Mouse (Mus musculus) C2C12 (cell line): ENCODE data around the gene Prtg. TPM values are rescaled to one million over a fixed set of nuclear protein-coding genes. Genes with fewer than 3 reads are reported as not detected.

ENCODE experiments used
- H3K27me3 ChIP-seq: one replicate; pipeline ENCODE4 v1.6.1; 2011; ENCODE audit not compliant: control insufficient read depth, insufficient read depth, insufficient read length
- H3K36me3 ChIP-seq: one replicate; pipeline ENCODE4 v1.6.1; 2011; ENCODE audit not compliant: control insufficient read depth, insufficient read depth
- H3K4me3 ChIP-seq: one replicate; pipeline ENCODE4 v1.5.1; 2011; ENCODE audit warnings: mild to moderate bottlenecking, control low read depth; ENCODE audit not compliant: poor library complexity, insufficient read depth, severe bottlenecking
- H3K79me2 ChIP-seq: one replicate; pipeline ENCODE4 v1.6.1; 2011; ENCODE audit not compliant: control insufficient read depth, insufficient read depth
- H3K79me3 ChIP-seq: one replicate; pipeline ENCODE4 v1.6.1; 2011; ENCODE audit warnings: low read depth, control low read depth
- H3ac ChIP-seq: one replicate; pipeline ENCODE3; 2011; ENCODE audit warnings: low read depth; ENCODE audit not compliant: control insufficient read depth, insufficient read length
- CEBPB ChIP-seq: IDR thresholded peaks from one replicate; pipeline ENCODE4 v1.6.1; 2011; ENCODE audit warnings: low read depth, mild to moderate bottlenecking, control low read depth, moderate library complexity
- CTCF ChIP-seq: IDR thresholded peaks from one replicate; pipeline ENCODE4 v1.5.1; 2011; ENCODE audit not compliant: control insufficient read depth, insufficient read depth, insufficient read length
- FOSL1 ChIP-seq: IDR thresholded peaks from one replicate; pipeline ENCODE4 v1.8.0; 2011; ENCODE audit warnings: mild to moderate bottlenecking, low read length; ENCODE audit not compliant: poor library complexity, insufficient read depth, severe bottlenecking
- MAX ChIP-seq: IDR thresholded peaks from one replicate; pipeline ENCODE4 v1.6.1; 2011; ENCODE audit warnings: mild to moderate bottlenecking, control low read depth
- MYOD1 ChIP-seq: IDR thresholded peaks from one replicate; pipeline ENCODE4 v1.6.1; 2011; ENCODE audit warnings: low read depth; ENCODE audit not compliant: control insufficient read depth, insufficient read length
- MYOG ChIP-seq: IDR thresholded peaks from one replicate; pipeline ENCODE4 v1.6.1; 2011; ENCODE audit not compliant: control insufficient read depth, insufficient read length; ENCODE audit errors: extremely low read depth
- USF1 ChIP-seq: IDR thresholded peaks from one replicate; pipeline ENCODE4 v1.6.1; 2011; ENCODE audit warnings: low read depth, mild to moderate bottlenecking, control low read depth, moderate library complexity
- polyA plus RNA-seq: library from polyadenylated mRNA; unstranded; fragments of >200 nt; fragmentation: generic; extraction: Trizol; gene quantifications from one replicate; pipeline ENCODE4 v1.2.1, GENCODE M21; 2012; ENCODE audit warnings: missing spikeins

Gene Prtg
- polyA plus RNA-seq, 1 experiment: 0.59 TPM

DNA sequence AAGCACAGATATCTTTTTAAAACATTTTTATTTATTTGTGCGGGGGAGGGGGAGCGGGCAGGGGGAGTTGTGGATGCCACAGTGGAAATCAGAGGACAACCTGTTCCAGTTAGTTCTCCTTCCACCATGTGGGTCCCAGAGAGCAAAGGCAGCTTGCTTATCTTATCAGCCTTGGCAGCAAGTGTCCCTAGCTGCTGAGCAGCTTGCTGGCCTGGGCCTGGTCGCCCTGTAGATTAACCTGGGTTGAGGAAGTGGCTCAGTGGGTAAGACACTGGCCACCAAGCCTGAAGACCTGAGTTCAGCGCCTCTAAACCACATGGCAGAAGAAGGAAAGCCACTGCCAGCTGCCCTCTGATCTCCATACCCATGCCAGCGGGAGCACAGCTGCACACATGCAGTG lies 95.9 kb downstream of the Prtg start:
- no peaks in the 10 kb centered on the region for H3K36me3 ChIP-seq
- H3K27me3 ChIP-seq: no peaks in the 10 kb centered on the region
- TF ChIP-seq MYOD1: no peak
- no peak for TF ChIP-seq CTCF
- TF ChIP-seq MAX: no peak
- TF ChIP-seq USF1: no peak
- TF ChIP-seq CEBPB: no peak
- no peak for TF ChIP-seq FOSL1
- no peak for TF ChIP-seq MYOG
- H3K79me2 ChIP-seq: no peaks in the 10 kb centered on the region
- no peak overlapping the region for H3ac ChIP-seq
- H3K79me3 ChIP-seq: no peaks in the 10 kb centered on the region
- H3K4me3 ChIP-seq: no peak overlapping the region

- Histone ChIP-seq H3K36me3 (no peaks in the 10 kb centered on the region), H3K4me3 (no peak overlapping the region)
Measured at GRCm38 (mm10) chr9:72906693-72907103, 100.0 kb downstream of the Prtg start.

DNA sequence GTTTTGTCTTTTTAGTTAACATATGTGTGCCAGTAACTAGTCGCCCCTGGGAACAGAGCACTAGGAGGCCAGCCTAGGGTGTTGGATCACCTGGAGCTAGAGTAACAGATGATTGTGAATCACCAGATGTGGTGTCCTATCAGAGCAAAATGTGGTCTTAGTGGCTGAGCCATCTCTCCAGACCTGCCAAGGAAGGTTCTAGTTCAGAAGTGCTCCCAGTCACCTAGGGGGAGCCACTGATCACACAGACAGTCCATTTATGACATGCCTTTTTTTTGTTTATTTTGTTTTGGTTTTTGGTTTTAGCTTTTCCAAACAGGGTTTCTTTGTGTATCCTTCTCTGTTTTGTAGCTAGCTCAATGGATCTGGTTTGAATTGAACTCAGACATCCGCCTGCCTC lies 104.7 kb downstream of the Prtg start:
- no peak overlapping the region for H3ac ChIP-seq
- no peaks in the 10 kb centered on the region for H3K79me2 ChIP-seq
- TF ChIP-seq USF1 (no peak), MYOG (no peak), MYOD1 (no peak), CEBPB (no peak), CTCF (no peak), MAX (no peak)
- no peak overlapping the region for H3K4me3 ChIP-seq
- H3K36me3 ChIP-seq: no peaks in the 10 kb centered on the region
- H3K79me3 ChIP-seq: no peaks in the 10 kb centered on the region
- no peaks in the 10 kb centered on the region for H3K27me3 ChIP-seq

More at GRCm38 (mm10) chr9:72906693-72907103, 100.0 kb downstream of the Prtg start:
- Histone ChIP-seq H3ac (no peak overlapping the region), H3K79me2 (no peaks in the 10 kb centered on the region), H3K79me3 (no peaks in the 10 kb centered on the region), H3K27me3 (no peaks in the 10 kb centered on the region)
- no peak for TF ChIP-seq FOSL1
- TF ChIP-seq USF1: no peak
- TF ChIP-seq MAX: no peak
- TF ChIP-seq CEBPB: no peak
- TF ChIP-seq MYOD1: no peak
- no peak for TF ChIP-seq CTCF
- TF ChIP-seq MYOG: no peak

DNA sequence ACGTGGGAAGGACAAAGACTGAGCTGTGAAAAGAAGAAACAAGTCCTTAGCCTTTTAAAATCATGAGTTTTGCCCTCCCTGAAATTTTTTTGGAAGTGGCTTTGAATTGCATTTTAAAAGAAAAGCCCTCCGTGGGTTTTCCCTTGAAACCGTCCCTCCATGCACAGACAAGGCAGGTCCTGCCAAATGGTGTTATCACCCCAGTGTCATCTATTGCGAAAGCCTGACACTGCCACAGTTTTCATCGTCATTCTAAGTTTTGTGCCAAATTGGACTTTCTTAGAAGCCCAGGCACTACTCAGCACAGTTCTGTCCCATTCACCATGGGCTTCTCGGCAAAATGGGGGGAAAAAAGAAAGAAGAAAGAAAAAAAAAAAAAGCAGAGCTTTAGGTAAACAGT lies 106.9 kb downstream of the Prtg start:
- Histone ChIP-seq H3K79me3 (no peaks in the 10 kb centered on the region), H3K79me2 (no peaks in the 10 kb centered on the region), H3K36me3 (no peaks in the 10 kb centered on the region), H3K4me3 (no peak overlapping the region), H3K27me3 (no peaks in the 10 kb centered on the region), H3ac (no peak overlapping the region)
- no peak for TF ChIP-seq MAX
- TF ChIP-seq MYOG: no peak
- TF ChIP-seq CEBPB: peak; percentile 20

GRCm38 (mm10) chr9:72915728-72916127 lies 109.1 kb downstream of the Prtg start:
- Histone ChIP-seq H3K4me3 (no peak overlapping the region), H3K79me3 (no peaks in the 10 kb centered on the region), H3K79me2 (no peaks in the 10 kb centered on the region), H3ac (no peak overlapping the region), H3K27me3 (peaks cover 4% of the 10 kb centered on the region), H3K36me3 (no peaks in the 10 kb centered on the region)
- TF ChIP-seq USF1 (no peak), FOSL1 (no peak), CEBPB (no peak), MAX (no peak), MYOD1 (no peak), MYOG (no peak), CTCF (no peak)

GRCm38 (mm10) chr9:72923068-72923467 lies 116.4 kb downstream of the Prtg start:
- Histone ChIP-seq H3ac (no peak overlapping the region), H3K79me3 (no peaks in the 10 kb centered on the region), H3K27me3 (peaks cover 58% of the 10 kb centered on the region), H3K79me2 (no peaks in the 10 kb centered on the region), H3K4me3 (no peak overlapping the region), H3K36me3 (no peaks in the 10 kb centered on the region)
- no peak for TF ChIP-seq MAX
- TF ChIP-seq USF1: no peak
- TF ChIP-seq CTCF: no peak
- no peak for TF ChIP-seq CEBPB
- no peak for TF ChIP-seq MYOD1
- no peak for TF ChIP-seq FOSL1
- TF ChIP-seq MYOG: no peak
